Mouse (Mus musculus) kidney, adult 2 months (tissue): Measurements from ENCODE around the gene Acot6.

Source experiments
- CTCF ChIP-seq: fragments of 200-500 bp; conservative IDR thresholded peaks from 2 replicates; pipeline ENCODE4 v1.5.1; 2011; ENCODE audit warnings: low read depth, mild to moderate bottlenecking, control low read depth, low read length, moderate library complexity, mixed read lengths; ENCODE audit not compliant: insufficient read depth, insufficient read length
- POLR2A ChIP-seq: fragments of 200-500 bp; IDR thresholded peaks from one replicate; pipeline ENCODE4 v1.6.1; 2011; ENCODE audit warnings: low read depth, low read length, control low read depth

- no peak for TF ChIP-seq CTCF
- TF ChIP-seq POLR2A: no peak
These were observed 25.4 kb downstream of the Acot6 start for GRCm38 (mm10) chr12:84125892-84126291.
